Mouse (Mus musculus) layer of hippocampus, adult 2 months (tissue): ENCODE results near the gene Slc1a5. TPM values are rescaled to one million over a fixed set of nuclear protein-coding genes. Genes with fewer than 3 reads are reported as not detected.

ENCODE experiments used
- DNase-seq, 2 experiments: peaks; one replicate each; pipeline ENCODE4 v3.0.0; 2022; ENCODE audit warnings: low spot score in 2 of 2
- H3K27ac ChIP-seq: fragments of 200-600 bp; 2 replicates; pipeline ENCODE4 v1.8.1; 2022
- H3K4me3 ChIP-seq: fragments of 200-600 bp; 2 replicates; pipeline ENCODE4 v1.8.1; 2022; ENCODE audit warnings: mild to moderate bottlenecking
- CTCF ChIP-seq: fragments of 200-600 bp; conservative IDR thresholded peaks from 2 replicates; pipeline ENCODE4 v1.8.1; 2022; ENCODE audit warnings: antibody characterized with exemption, mild to moderate bottlenecking, moderate library complexity
- total RNA-seq, 2 experiments: library from RNA; stranded (reverse); gene quantifications; 2 replicates each; pipeline ENCODE4 v1.2.3; 2021

The Slc1a5 gene
- total RNA-seq, 2 experiments from 2014 or later = 3.5 to 4.7 TPM

DNA sequence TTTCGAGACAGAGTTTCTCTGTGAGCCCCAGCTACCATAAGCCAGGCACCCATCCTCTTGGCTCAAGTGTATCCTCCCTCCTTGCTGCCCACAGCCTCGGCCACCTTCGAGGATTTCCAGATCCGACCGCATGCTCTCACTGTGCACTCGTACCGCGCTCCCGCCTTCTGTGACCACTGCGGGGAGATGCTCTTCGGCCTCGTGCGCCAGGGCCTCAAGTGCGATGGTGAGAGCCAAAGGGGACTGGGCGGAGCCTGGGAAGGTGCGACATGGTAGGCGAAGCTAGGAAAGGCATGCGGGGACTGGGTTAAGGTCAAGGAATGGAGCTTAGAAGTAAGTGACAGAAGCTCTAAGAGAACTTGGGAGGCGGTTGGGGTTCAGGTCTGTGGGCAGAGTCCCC is 66.4 kb downstream of the Slc1a5 start:
- H3K4me3 ChIP-seq = no peak overlapping the region
- no peak overlapping the region for H3K27ac ChIP-seq
- no peak for DNase-seq
- TF ChIP-seq CTCF = no peak

Other genes starting within 250 kb of the Slc1a5 start
- 100 to 1,000 TPM; 124 to 128 TPM for gene Arhgap35, start 166.3 kb upstream of the Slc1a5 start, total RNA-seq
- gene Ceacam15, start 105.6 kb upstream of the Slc1a5 start, total RNA-seq = not detected
- gene Ceacam9, start 59.4 kb upstream of the Slc1a5 start, total RNA-seq = not detected
- gene Ap2s1, start 42.9 kb upstream of the Slc1a5 start, total RNA-seq = 100 to 1,000 TPM; 237 to 271 TPM
- 100 to 1,000 TPM; 286 to 314 TPM for gene Strn4, start 34.5 kb downstream of the Slc1a5 start, total RNA-seq
- gene Fkrp, start 35.4 kb downstream of the Slc1a5 start, total RNA-seq = 10 to 100 TPM; 46.7 to 49.5 TPM
- 1 to 10 TPM; 6.5 to 7.3 TPM for gene Prkd2, start 61.6 kb downstream of the Slc1a5 start, total RNA-seq
- gene Dact3, start 94.0 kb downstream of the Slc1a5 start, total RNA-seq = 100 to 1,000 TPM; 154 to 156 TPM
- 1 to 10 TPM; 1.9 to 4.0 TPM for gene Gng8, start 110.4 kb downstream of the Slc1a5 start, total RNA-seq
- under 1 TPM; 0.10 to 0.20 TPM for gene Ptgir, start 125.2 kb downstream of the Slc1a5 start, total RNA-seq
- 1,000 to 10,000 TPM; 2,074 to 2,160 TPM for gene Calm3, start 142.8 kb downstream of the Slc1a5 start, total RNA-seq
- gene Pnmal2, start 163.3 kb downstream of the Slc1a5 start, total RNA-seq = 100 to 1,000 TPM; 348 to 373 TPM
- gene Pnmal1, start 178.3 kb downstream of the Slc1a5 start, total RNA-seq = 100 to 1,000 TPM; 103 to 121 TPM
- gene Gm42372, start 201.7 kb downstream of the Slc1a5 start, total RNA-seq = 10 to 100 TPM; 52.3 to 55.5 TPM
- 1 to 10 TPM; 1.8 to 2.2 TPM for gene Ccdc8, start 211.4 kb downstream of the Slc1a5 start, total RNA-seq
- gene Ppp5c, start 246.6 kb downstream of the Slc1a5 start, total RNA-seq = 100 to 1,000 TPM; 148 to 155 TPM